Mouse (Mus musculus): ENCODE measurements around the gene Taok1. TPM values are rescaled to one million over a fixed set of nuclear protein-coding genes. Genes with fewer than 3 reads are reported as not detected.
A peak's percentile ranks its signal among the peaks of the same experiment; 100 is the strongest.

The Taok1 gene
- polyA plus RNA-seq, 1 experiment from 2014 or later: 20.8 TPM

DNA sequence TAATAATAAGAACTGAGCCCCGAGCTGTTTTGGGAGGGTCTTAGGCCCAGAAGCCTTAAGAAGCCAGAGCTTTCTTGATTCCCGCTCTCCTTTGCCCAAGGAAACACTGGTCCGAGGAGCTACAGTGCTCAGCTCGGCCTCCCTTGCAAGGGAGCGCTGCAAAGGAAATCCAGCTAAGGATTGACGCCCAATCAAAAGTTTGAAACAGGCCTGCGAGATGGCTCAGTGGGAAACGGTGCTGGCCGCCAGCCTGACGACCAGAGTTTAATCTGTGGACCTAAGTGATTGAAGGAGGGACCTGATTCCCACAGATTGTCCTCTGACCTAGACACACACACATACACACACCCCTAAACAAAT lies 93.8 kb downstream of the Taok1 start:
- Histone ChIP-seq H3K4me3 (ENCODE audit: control insufficient read depth in 1 of 2, insufficient read depth in 1 of 2, low read depth in 1 of 2, low read length in 2 of 2) (peak overlapping the region; percentile 81 to 82), H3K36me3 (ENCODE audit: control insufficient read depth, insufficient read depth, low read length) (peaks cover 5% of the 10 kb centered on the region; the same call in 1 of the 2 replicates), H3K27me3 (ENCODE audit: control insufficient read depth, insufficient read depth, low read length) (peaks cover 8% of the 10 kb centered on the region), H3K9me3 (ENCODE audit: control insufficient read depth, low read length) (no peaks in the 10 kb centered on the region), H3K27ac (replicated peaks in 1 of 2; ENCODE audit: control insufficient read depth in 1 of 2, insufficient read depth in 1 of 2, low read depth in 2 of 2, low read length in 2 of 2) (peak overlapping the region; percentile 64 to 65; a peak in 3 of 4 replicates), H3K9ac (ENCODE audit: low read length) (peak overlapping the region; percentile 62), H3K4me1 (ENCODE audit: control insufficient read depth in 2 of 2, insufficient read depth in 2 of 2, low read length in 2 of 2) (peaks cover 24 to 34% of the 10 kb centered on the region in 2 experiments), H3K4me2 (ENCODE audit: low read length) (peak overlapping the region; percentile 98)
- ATAC-seq (ENCODE audit: insufficient number of reproducible peaks, insufficient read depth, low FRiP score, low read depth): no peak
- WGBS: 7% methylated on average over 10 of the region's 10 CpGs

DNA sequence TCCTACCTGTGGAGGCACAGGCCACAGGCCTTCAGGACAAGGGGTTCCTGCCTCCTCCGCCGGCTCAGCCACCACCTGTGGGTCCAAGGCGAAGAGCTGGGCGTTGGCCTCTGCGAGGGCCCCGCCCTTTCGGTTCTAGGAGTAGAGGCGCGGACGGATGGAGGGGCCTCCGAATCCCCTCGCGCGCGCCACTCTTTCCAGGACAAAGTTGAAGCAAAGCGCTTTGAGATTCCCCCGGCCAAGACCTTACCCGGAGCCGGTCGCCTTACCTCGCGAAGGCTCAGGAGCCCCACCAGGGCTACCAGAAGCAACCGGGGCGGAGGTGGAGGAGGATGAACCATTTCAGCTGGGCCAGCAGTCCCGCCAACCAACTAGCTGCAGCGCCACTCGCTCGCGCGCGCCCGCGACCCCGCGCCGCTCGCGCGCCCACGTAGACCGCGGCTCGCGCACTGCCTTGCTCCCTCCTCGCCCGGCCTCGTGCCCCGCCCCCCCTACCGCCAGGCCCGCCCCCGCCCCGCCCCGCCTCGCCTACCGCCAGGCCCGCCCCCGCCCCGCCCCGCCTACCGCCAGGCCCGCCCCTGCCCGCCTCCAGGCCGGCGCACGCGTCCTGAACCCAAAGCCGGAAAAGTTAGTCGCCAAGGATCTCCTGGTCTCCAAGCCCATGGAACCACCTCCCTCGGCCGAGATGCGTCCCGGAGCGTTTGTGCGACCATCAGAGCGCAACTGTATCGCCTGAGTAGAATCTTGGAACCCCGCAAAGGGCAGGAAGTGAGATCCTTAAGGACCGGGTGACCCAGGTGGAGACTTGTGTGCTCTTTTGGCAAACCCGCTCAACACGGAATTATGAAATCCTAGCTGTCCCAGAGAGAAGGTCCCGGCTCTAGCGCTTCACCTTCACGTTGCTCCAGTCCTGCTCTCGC lies 94.5 kb downstream of the Taok1 start:
- H3K4me2 ChIP-seq (ENCODE audit: low read length): peak overlapping the region; percentile 98
- H3K27me3 ChIP-seq (ENCODE audit: control insufficient read depth, insufficient read depth, low read length): peaks cover 8% of the 10 kb centered on the region
- peaks cover 5% of the 10 kb centered on the region; the same call in 1 of the 2 replicates for H3K36me3 ChIP-seq (ENCODE audit: control insufficient read depth, insufficient read depth, low read length)
- peaks cover 29 to 40% of the 10 kb centered on the region in 2 experiments for H3K4me1 ChIP-seq (ENCODE audit: control insufficient read depth in 2 of 2, insufficient read depth in 2 of 2, low read length in 2 of 2)
- peak overlapping the region; percentile 81 to 88 for H3K4me3 ChIP-seq (ENCODE audit: control insufficient read depth in 1 of 2, insufficient read depth in 1 of 2, low read depth in 1 of 2, low read length in 2 of 2)
- H3K9ac ChIP-seq (ENCODE audit: low read length): peak overlapping the region; percentile 86
- peak overlapping the region; percentile 73 to 77 for H3K27ac ChIP-seq (replicated peaks in 1 of 2; ENCODE audit: control insufficient read depth in 1 of 2, insufficient read depth in 1 of 2, low read depth in 2 of 2, low read length in 2 of 2)
- ATAC-seq (ENCODE audit: insufficient number of reproducible peaks, insufficient read depth, low FRiP score, low read depth): peak; percentile 74
- no peaks in the 10 kb centered on the region for H3K9me3 ChIP-seq (ENCODE audit: control insufficient read depth, low read length)
- under 1% methylated on average over 78 of the region's 84 CpGs for WGBS

DNA sequence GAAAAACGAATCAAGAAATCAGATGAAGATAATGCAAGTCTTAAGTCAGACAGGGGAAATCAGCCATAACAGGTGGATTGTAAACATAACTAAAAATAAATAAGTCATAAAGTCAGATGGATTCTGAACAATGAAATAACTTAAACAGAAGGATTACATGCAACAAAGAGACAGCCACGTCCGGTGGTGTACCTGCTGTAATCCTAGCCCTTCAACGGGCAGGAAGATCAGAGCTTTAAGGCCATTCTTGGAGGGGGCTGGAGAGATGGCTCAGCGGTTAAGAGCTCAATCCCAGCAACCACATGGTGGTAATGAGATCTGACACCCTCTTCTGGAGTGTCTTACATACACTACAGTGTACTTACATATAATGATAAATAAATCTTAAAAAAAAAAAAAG lies 96.3 kb downstream of the Taok1 start:
- H3K9ac ChIP-seq (ENCODE audit: low read length): no peak overlapping the region
- no peak overlapping the region for H3K4me2 ChIP-seq (ENCODE audit: low read length)
- no peak overlapping the region for H3K27ac ChIP-seq (replicated peaks in 1 of 2; ENCODE audit: control insufficient read depth in 1 of 2, insufficient read depth in 1 of 2, low read depth in 2 of 2, low read length in 2 of 2)
- 78% methylated on average over 5 of the region's 5 CpGs for WGBS
- no peaks in the 10 kb centered on the region for H3K9me3 ChIP-seq (ENCODE audit: control insufficient read depth, low read length)
- no peak overlapping the region for H3K4me3 ChIP-seq (ENCODE audit: control insufficient read depth in 1 of 2, insufficient read depth in 1 of 2, low read depth in 1 of 2, low read length in 2 of 2)
- peaks cover 29 to 44% of the 10 kb centered on the region in 2 experiments for H3K4me1 ChIP-seq (ENCODE audit: control insufficient read depth in 2 of 2, insufficient read depth in 2 of 2, low read length in 2 of 2)
- H3K27me3 ChIP-seq (ENCODE audit: control insufficient read depth, insufficient read depth, low read length): peaks cover 7% of the 10 kb centered on the region
- no peak for ATAC-seq (ENCODE audit: insufficient number of reproducible peaks, insufficient read depth, low FRiP score, low read depth)
- H3K36me3 ChIP-seq (ENCODE audit: control insufficient read depth, insufficient read depth, low read length): peaks cover 21% of the 10 kb centered on the region

DNA sequence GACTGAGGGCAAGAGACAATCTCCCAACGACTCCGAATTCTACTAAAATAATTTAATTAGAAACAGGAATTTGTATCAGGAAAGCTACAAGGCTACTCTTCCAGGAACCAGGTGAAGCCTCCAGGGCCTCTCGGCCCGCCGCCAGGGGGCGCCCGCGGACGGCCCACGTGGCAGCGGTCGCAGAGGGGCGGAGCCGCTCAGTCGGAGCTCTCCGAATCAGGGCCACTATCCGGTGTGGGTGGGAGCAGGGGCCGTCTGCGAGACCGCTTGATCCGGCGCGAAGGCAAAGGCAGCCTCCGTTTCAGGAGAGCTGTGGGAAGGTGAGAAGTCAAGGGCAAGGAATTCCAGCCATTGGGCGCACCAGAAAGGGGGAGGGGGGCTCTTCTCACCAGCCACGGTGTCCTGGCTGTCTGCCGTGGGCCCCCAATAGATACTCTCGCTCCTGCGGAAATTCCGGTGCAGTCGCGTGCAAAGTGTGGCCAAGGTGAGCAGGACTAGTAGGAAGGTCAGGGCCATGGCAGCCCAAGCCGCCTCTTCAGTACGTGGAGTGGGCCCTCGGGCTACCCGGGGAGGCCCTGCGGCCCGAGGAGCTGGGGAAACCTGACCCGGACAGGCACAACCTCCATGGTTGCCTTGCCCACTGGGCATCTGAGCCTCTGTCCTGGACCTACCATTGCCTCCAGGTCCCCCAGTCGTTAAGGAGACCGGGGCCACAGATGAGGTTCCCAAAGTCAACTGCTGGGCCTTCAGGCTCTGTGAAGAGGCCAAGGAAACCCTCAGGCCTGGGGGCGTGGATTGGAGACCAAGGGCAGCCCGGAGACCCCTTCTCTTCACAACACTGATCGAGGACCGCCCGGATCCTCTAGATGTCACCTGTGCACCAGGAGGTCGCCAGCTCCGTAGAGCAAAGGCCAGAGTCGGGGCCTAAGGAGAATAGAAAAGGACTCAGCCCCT lies 99.3 kb downstream of the Taok1 start:
- Histone ChIP-seq H3K4me3 (ENCODE audit: control insufficient read depth in 1 of 2, insufficient read depth in 1 of 2, low read depth in 1 of 2, low read length in 2 of 2) (peak overlapping the region; percentile 39 to 47), H3K9ac (ENCODE audit: low read length) (peak overlapping the region; percentile 80), H3K9me3 (ENCODE audit: control insufficient read depth, low read length) (no peaks in the 10 kb centered on the region), H3K27ac (replicated peaks in 1 of 2; ENCODE audit: control insufficient read depth in 1 of 2, insufficient read depth in 1 of 2, low read depth in 2 of 2, low read length in 2 of 2) (peak overlapping the region; percentile 10 to 76; a peak in 3 of 4 replicates), H3K36me3 (ENCODE audit: control insufficient read depth, insufficient read depth, low read length) (peaks cover 51% of the 10 kb centered on the region), H3K4me1 (ENCODE audit: control insufficient read depth in 2 of 2, insufficient read depth in 2 of 2, low read length in 2 of 2) (peaks cover 11 to 24% of the 10 kb centered on the region in 2 experiments), H3K27me3 (ENCODE audit: control insufficient read depth, insufficient read depth, low read length) (no peaks in the 10 kb centered on the region), H3K4me2 (ENCODE audit: low read length) (peak overlapping the region; percentile 92)
- 22% methylated on average over 47 of the region's 49 CpGs for WGBS
- ATAC-seq (ENCODE audit: insufficient number of reproducible peaks, insufficient read depth, low FRiP score, low read depth): peak; percentile 48

DNA sequence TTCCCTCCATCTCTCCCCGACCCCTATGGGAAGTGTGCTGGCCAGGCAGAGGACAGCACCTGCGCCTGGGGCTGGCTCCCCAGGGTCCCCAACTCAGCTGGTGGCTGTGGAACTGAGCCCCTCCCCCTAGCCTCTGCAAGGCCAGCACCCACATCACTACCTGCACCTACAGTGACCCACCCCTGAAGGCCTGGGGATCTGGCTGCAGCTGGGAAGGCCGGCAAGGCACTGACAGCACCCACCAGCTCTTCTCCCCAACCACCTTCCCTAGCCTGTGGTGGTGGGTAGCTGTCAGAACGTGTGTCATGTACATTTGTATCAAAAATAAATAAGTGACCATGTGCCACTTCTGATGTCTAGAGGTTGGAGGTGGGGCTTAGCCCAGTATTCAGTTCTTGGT lies 100.2 kb downstream of the Taok1 start:
- no peak for ATAC-seq (ENCODE audit: insufficient number of reproducible peaks, insufficient read depth, low FRiP score, low read depth)
- Histone ChIP-seq H3K27me3 (ENCODE audit: control insufficient read depth, insufficient read depth, low read length) (no peaks in the 10 kb centered on the region), H3K4me3 (ENCODE audit: control insufficient read depth in 1 of 2, insufficient read depth in 1 of 2, low read depth in 1 of 2, low read length in 2 of 2) (no peak overlapping the region), H3K9me3 (ENCODE audit: control insufficient read depth, low read length) (no peaks in the 10 kb centered on the region), H3K9ac (ENCODE audit: low read length) (no peak overlapping the region), H3K4me2 (ENCODE audit: low read length) (no peak overlapping the region), H3K36me3 (ENCODE audit: control insufficient read depth, insufficient read depth, low read length) (peaks cover 60% of the 10 kb centered on the region), H3K4me1 (ENCODE audit: control insufficient read depth in 2 of 2, insufficient read depth in 2 of 2, low read length in 2 of 2) (peaks cover 9 to 30% of the 10 kb centered on the region in 2 experiments), H3K27ac (replicated peaks in 1 of 2; ENCODE audit: control insufficient read depth in 1 of 2, insufficient read depth in 1 of 2, low read depth in 2 of 2, low read length in 2 of 2) (peak overlapping the region; percentile 19 to 29; a peak in 2 of 4 replicates)
- WGBS: 67% methylated on average over 4 of the region's 4 CpGs

DNA sequence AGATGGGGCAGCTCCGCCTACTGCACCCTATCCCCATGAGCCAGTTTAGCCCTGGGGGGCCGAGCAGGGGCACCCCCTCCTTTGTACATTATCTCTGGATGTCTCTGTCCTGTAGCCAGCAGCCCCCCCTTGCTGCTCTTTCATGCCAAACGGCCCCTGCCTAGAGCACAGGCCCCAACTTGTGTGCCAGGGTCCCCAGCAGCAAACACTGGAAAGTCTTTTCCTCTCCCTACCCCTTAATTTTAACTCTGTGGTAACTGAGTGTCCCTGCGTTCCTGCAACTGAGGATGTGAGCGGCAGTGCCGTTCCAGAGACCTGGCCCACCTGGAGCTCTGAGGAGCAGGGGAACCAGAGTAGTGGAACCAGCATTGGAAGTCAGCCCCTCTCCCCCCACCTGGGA lies 100.7 kb downstream of the Taok1 start:
- no peaks in the 10 kb centered on the region for H3K9me3 ChIP-seq (ENCODE audit: control insufficient read depth, low read length)
- H3K27ac ChIP-seq (replicated peaks in 1 of 2; ENCODE audit: control insufficient read depth in 1 of 2, insufficient read depth in 1 of 2, low read depth in 2 of 2, low read length in 2 of 2): no peak overlapping the region
- H3K4me3 ChIP-seq (ENCODE audit: control insufficient read depth in 1 of 2, insufficient read depth in 1 of 2, low read depth in 1 of 2, low read length in 2 of 2): no peak overlapping the region
- H3K4me2 ChIP-seq (ENCODE audit: low read length): no peak overlapping the region
- H3K9ac ChIP-seq (ENCODE audit: low read length): no peak overlapping the region
- ATAC-seq (ENCODE audit: insufficient number of reproducible peaks, insufficient read depth, low FRiP score, low read depth): no peak
- 89% methylated on average over 6 of the region's 6 CpGs for WGBS
- no peaks in the 10 kb centered on the region for H3K27me3 ChIP-seq (ENCODE audit: control insufficient read depth, insufficient read depth, low read length)
- H3K36me3 ChIP-seq (ENCODE audit: control insufficient read depth, insufficient read depth, low read length): peaks cover 65% of the 10 kb centered on the region
- peaks cover 8 to 26% of the 10 kb centered on the region in 2 experiments for H3K4me1 ChIP-seq (ENCODE audit: control insufficient read depth in 2 of 2, insufficient read depth in 2 of 2, low read length in 2 of 2)

DNA sequence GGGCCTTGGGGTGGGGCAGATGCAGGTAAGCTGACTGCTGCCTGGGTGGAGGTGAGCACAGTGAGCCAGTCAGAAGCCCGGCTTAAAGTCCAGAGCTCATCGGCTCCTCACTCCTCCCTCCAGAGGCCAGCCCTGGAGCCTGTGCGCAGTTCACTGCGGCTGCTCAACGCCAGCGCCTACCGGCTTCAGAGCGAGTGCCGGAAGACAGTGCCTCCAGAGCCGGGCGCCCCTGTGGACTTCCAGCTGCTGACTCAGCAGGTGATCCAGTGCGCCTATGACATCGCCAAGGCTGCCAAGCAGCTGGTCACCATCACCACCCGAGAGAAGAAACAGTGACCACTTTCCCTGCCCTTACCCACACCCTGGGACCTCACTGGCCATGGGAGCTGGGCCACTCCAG lies 101.3 kb downstream of the Taok1 start:
- no peak overlapping the region for H3K4me2 ChIP-seq (ENCODE audit: low read length)
- no peak overlapping the region for H3K9ac ChIP-seq (ENCODE audit: low read length)
- no peaks in the 10 kb centered on the region for H3K9me3 ChIP-seq (ENCODE audit: control insufficient read depth, low read length)
- H3K27me3 ChIP-seq (ENCODE audit: control insufficient read depth, insufficient read depth, low read length): no peaks in the 10 kb centered on the region
- H3K4me1 ChIP-seq (ENCODE audit: control insufficient read depth in 2 of 2, insufficient read depth in 2 of 2, low read length in 2 of 2): peaks cover 8 to 23% of the 10 kb centered on the region in 2 experiments
- ATAC-seq (ENCODE audit: insufficient number of reproducible peaks, insufficient read depth, low FRiP score, low read depth): no peak
- H3K27ac ChIP-seq (replicated peaks in 1 of 2; ENCODE audit: control insufficient read depth in 1 of 2, insufficient read depth in 1 of 2, low read depth in 2 of 2, low read length in 2 of 2): no peak overlapping the region
- WGBS: 85% methylated on average over 14 of the region's 14 CpGs
- no peak overlapping the region for H3K4me3 ChIP-seq (ENCODE audit: control insufficient read depth in 1 of 2, insufficient read depth in 1 of 2, low read depth in 1 of 2, low read length in 2 of 2)
- H3K36me3 ChIP-seq (ENCODE audit: control insufficient read depth, insufficient read depth, low read length): peaks cover 70% of the 10 kb centered on the region
